Mouse (Mus musculus) heart, postnatal 4 days (tissue): ENCODE measurements at regions not wholly inside any gene's neighbourhood (a gene's known extent, or its start where the extent isn't known, plus 50 kb on each side); places are given as distances from the start of the nearest gene placed in this dataset.

Source experiments
- DNase-seq: peaks from one replicate; pipeline ENCODE4 v3.0.0; 2021

DNA sequence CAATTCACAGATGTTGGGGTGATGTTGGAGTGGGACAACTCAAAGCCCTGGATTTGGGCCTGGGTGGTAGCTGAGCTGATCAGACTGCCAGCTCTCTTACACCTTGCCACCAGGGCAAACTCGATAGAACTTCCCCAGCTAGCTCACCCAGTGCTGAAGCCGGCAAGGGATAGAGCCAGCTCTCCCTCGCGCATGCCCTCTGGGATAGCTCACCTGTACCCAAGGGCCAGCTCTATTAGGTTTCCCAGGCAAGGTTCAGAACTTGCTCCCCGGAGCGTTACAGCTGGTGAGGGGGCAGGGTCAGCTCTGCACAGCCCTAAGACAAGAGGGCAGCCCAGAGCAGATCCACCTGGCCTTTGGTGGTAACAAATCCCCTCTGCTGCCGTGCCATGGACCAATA lies 54.1 kb upstream of the 1700012A03Rik start:
- no peak for DNase-seq

DNA sequence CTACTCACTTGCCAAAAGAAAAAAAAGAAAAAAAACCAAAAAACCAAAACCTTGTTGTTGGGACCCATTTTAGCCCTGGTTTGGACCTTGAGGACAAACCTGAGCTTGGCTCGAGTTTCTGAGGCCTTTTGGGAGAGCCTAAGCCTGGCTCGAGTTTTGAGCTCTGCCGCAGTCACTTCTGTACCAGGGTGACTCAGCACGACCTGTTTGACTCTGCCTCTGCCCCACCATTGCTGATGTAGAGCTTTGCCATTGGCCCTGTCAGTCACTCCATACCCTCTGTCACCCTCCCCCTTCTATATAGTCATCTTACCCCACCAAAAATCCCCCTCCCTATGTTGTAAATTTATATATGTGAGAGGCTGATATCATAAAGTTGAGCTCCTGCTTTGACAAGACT lies 54.8 kb upstream of the 1700012A03Rik start:
- DNase-seq, result no peak

GRCm38 (mm10) chr6:31985698-31986097 lies 64.3 kb upstream of the 1700012A03Rik start:
- no peak for DNase-seq

- no peak for DNase-seq
Measured at GRCm38 (mm10) chr6:31976705-31977104, 73.3 kb upstream of the 1700012A03Rik start.

GRCm38 (mm10) chr6:31948063-31948481 lies 102.0 kb upstream of the 1700012A03Rik start:
- DNase-seq, result no peak

- no peak for DNase-seq
Measured at GRCm38 (mm10) chr6:31946572-31946971, 103.5 kb upstream of the 1700012A03Rik start.

DNA sequence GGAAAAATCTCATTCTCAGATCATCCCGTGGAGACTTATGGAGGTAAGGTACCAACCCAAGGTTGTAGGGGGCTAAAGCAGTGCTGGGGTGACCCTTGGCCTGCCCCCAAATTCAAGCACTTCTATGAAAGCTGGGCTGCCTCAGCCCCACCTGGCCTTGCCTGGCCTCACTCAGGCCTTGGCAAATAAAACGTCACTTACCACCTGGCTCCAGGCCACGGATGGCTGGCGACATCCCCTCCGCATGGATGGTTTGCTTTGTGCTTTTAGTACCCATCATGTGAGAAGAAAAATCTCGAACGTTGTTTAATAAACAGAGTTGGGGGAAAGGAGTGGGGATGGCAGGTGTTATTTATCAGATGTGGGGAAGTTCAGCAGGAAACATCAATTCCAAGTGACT lies 104.7 kb upstream of the 1700012A03Rik start:
- DNase-seq, result no peak

GRCm38 (mm10) chr6:31944546-31944945 lies 105.5 kb upstream of the 1700012A03Rik start:
- DNase-seq, result no peak

DNA sequence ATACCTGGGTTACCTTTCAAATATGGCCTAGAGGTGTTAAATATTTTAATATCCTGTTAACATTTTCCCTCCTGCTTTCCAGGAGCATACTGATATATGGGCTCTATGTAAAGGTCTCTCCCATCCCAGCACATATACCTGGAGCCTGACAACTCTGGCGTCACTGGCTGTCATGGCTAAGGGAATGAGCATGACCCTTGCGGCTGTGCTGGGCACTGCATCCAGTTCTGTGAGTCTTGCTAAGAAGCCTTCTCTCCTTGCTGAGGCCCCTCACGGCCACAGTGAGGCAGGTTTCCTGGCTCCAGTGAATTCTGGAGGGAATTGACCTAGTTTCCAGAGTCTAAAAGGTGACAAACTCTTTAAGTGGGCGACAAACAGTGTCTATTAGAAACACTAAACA lies 107.3 kb upstream of the 1700012A03Rik start:
- DNase-seq, result no peak

GRCm38 (mm10) chr6:31938216-31938814 lies 111.7 kb upstream of the 1700012A03Rik start:
- peak; percentile 90 for DNase-seq

- DNase-seq, result no peak
Measured at GRCm38 (mm10) chr6:31937146-31937545, 112.9 kb upstream of the 1700012A03Rik start.

GRCm38 (mm10) chr6:31934826-31935225 lies 115.2 kb upstream of the 1700012A03Rik start:
- no peak for DNase-seq

GRCm38 (mm10) chr6:31933956-31934355 lies 116.1 kb upstream of the 1700012A03Rik start:
- no peak for DNase-seq

GRCm38 (mm10) chr6:31933364-31933763 lies 116.7 kb upstream of the 1700012A03Rik start:
- DNase-seq, result no peak

DNA sequence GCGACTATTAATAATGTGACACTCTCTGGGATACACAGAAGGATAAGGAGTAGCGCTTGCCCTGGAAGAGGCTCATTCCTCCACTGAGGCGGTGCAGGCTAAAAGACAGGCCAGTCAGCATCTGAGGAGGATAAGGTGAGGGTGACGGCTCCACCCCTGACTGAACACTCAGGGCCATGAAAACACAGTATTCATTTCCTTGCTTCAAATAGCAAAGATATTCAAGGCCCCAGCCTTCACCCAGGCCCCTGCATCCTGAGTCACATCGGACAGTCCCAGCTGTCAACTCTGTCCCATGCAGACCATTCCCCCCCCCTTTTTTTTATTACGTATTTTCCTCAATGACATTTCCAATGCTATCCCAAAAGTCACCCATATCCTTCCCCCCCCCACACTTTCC lies 118.9 kb upstream of the 1700012A03Rik start:
- DNase-seq, result no peak

DNA sequence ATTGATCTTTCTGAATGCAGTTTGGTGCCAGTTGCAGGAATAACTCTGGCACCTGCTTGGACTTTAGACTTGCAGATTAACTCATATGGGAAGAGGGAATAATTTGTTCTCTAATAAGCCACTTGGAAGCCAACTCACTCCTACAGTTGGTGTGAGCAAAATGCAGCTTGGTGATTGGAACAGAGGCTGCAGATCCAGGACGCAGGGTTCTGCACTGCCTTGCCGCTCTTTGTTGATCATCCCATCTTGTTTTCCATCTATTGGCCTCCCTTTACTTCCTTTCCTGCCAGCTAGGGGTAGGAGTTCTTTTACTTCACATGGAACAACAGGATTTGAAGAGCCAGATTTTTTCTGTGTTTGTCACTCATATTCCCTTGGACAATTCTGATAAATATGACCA lies 120.9 kb upstream of the 1700012A03Rik start:
- DNase-seq, result no peak

- DNase-seq, result peak; percentile 48
Measured at GRCm38 (mm10) chr6:31927181-31927580, 122.9 kb upstream of the 1700012A03Rik start.

GRCm38 (mm10) chr6:31924669-31925046 lies 125.4 kb upstream of the 1700012A03Rik start:
- DNase-seq, result no peak

GRCm38 (mm10) chr6:31923951-31924668 lies 125.9 kb upstream of the 1700012A03Rik start:
- DNase-seq, result no peak

DNA sequence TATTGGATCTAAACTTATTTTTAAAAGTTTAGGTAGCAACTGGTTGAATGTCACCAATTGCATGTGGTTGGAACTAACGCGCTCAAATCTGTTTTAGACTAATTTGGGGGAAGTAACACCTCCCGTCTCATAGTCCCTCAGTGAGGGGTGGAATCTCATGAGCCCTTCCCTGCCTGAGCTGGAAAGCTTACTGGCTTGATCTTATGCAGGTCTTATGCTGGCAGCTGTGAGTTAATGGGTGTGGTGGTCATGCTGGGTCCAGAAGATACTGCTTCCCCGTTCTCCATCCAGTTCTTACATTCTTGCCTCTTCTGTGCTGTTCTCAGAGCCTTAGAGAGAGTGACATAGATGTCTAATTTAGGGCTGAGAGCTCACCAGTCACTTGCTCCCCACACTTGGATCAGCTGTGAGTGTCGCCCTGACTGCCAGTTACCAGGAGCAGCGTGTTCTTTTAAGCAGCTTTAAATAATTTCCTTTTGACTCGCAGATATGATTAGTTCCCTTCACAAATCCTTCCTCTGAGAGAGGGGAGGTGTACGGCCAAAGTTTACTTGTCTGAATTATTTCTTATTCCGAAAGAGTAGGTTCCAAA lies 128.4 kb upstream of the 1700012A03Rik start:
- no peak for DNase-seq

DNA sequence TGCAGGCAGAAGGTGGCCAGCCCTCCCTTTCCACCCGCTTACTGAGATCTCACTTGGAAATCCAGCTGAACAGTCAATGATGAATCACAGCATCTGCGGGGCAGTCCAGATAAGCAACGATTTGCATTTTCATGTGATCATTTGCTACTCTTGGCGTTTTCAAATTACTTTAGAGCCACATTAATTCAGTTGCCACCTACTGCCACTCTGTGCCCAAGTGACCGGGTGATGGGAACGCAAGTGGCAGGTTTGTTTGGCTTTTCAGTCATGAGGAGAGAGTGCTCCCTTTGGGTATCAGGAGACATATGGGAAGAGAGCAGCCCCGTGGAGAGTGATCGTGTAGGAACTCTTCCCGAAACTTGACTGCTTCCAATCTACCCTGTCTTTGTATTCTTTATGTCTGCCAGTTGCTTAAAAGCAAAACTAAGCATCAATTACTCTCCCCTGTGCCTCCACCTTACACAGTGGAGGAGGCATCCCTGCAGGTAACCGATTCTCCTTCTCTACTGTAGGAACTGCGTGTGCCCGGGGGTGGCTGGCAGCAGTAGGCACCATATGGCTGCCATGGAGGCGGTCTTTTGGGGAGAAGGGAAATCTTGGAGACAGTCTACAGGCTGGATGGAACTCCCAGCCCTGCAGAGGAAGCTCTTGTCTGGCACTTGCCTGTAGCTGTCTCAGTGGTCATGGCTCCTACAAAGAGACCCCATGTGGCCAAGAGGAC lies 132.5 kb upstream of the 1700012A03Rik start:
- no peak for DNase-seq

DNA sequence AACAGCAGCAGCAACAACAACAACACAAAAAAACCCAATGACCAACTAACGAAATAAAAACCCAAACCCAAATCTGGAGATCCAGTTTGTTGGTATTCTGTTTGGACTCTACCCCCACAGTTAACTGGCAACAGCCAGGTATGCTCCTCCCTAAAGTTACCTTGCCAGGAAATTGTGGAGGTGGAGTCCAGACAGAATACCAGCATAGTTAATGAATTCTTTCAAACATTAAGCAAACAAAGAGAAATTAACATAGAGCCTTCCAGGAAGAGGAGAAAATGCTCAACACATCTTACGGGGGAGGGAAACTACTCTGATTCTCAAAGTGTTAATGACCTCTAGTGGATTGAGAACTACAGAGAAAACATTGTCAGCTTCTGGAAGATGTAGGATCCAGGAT lies 148.3 kb upstream of the 1700012A03Rik start:
- DNase-seq, result no peak

DNA sequence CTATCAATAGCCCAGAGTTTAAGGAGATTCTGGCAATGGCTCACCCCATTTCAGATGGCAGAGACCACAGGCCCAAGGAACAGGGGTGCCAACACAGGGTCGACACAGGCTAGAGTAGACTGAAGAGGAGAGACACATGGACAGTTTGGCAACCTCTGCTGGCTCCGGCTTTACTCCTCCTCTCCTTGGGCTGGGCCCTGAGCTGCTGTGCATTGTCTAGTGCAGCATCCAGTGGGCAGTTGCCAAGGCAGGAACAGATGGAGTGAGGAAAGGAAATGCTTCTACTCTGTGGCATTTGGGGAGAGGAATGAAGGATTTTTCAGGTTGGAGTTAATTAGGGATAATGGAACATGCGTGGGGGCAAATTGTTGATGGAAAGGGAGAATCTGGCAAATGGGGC lies 151.0 kb upstream of the 1700012A03Rik start:
- no peak for DNase-seq
